Mouse (Mus musculus): Measurements from ENCODE around the gene Dock3. TPM values are rescaled to one million over a fixed set of nuclear protein-coding genes. Genes with fewer than 3 reads are reported as not detected.

Dock3 gene
- polyA plus RNA-seq, 1 experiment from 2014 or later: 0.77 TPM

- 89% methylated on average over 3 of the region's 3 CpGs for WGBS
Measured at GRCm38 (mm10) chr9:107254925-107255324, 23.2 kb upstream of the Dock3 start.

DNA sequence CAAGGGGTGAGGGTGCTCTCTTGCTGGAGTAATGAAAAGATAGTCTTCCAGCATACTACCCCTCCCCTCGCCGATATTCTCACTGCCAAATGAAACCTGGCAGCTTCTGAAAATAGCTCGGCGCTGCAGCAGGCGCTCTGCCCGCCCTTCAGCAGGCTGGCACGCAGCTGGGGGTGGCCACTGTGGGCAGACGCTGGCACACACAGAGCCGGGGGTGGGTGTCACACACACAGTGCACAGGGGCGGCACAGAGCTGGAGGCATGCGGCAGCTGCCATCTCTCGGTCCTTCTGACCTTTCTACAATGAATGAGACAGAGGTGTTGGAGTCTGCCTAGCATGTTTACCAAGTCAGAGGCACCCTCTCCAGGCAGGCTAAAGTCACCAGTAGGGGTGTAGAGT lies 22.8 kb upstream of the Dock3 start:
- Histone ChIP-seq H3K36me3 (no peaks in the 10 kb centered on the region), H3K4me2 (no peak overlapping the region), H3K9ac (no peak overlapping the region), H3K4me1 (0 out of 2 replicates have a peak, but pooled peaks cover 9% of the 10 kb centered on the region), H3K9me3 (no peaks in the 10 kb centered on the region), H3K4me3 (no peak overlapping the region), H3K27me3 (no peaks in the 10 kb centered on the region), H3K27ac (no peak overlapping the region)
- no peak for ATAC-seq (ENCODE audit: insufficient number of reproducible peaks, insufficient read depth, low FRiP score, low TSS enrichment, low read depth)
- WGBS: 80% methylated on average over 12 of the region's 12 CpGs

More at GRCm38 (mm10) chr9:107254925-107255324, 23.2 kb upstream of the Dock3 start:
- Histone ChIP-seq H3K4me3 (no peak overlapping the region), H3K27ac (no peak overlapping the region), H3K27me3 (no peaks in the 10 kb centered on the region), H3K9me3 (no peaks in the 10 kb centered on the region), H3K4me2 (no peak overlapping the region), H3K9ac (no peak overlapping the region), H3K4me1 (0 out of 2 replicates have a peak, but pooled peaks cover 9% of the 10 kb centered on the region), H3K36me3 (no peaks in the 10 kb centered on the region)
- no peak for ATAC-seq (ENCODE audit: insufficient number of reproducible peaks, insufficient read depth, low FRiP score, low TSS enrichment, low read depth)

DNA sequence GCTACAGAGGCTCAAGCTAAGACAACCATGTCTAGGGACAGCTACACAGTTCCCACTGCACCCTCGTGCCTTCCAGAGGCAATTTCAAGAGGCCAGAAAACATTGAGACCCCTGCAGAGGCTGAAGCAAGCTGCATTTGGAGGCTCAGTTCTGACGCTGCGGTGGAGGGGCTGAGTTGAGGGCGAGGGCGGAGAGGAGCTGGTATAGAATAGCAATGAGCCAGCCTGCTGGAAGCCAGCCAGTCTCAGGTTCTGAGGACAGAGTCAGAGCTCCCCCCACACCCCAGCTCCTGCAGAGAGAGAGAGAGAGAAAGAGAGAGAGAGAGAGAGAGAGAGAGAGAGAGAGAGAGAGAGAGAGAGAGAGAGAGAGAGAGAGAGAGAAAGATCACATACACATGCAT lies 20.5 kb upstream of the Dock3 start:
- H3K4me3 ChIP-seq: no peak overlapping the region
- H3K4me2 ChIP-seq: no peak overlapping the region
- no peak overlapping the region for H3K9ac ChIP-seq
- no peaks in the 10 kb centered on the region for H3K9me3 ChIP-seq
- no peak overlapping the region for H3K27ac ChIP-seq
- H3K36me3 ChIP-seq: no peaks in the 10 kb centered on the region
- WGBS: 18% methylated on average over 5 of the region's 5 CpGs
- ATAC-seq (ENCODE audit: insufficient number of reproducible peaks, insufficient read depth, low FRiP score, low TSS enrichment, low read depth): no peak
- no peaks in the 10 kb centered on the region for H3K27me3 ChIP-seq
- 0 out of 2 replicates have a peak, but pooled peaks cover 9% of the 10 kb centered on the region for H3K4me1 ChIP-seq

- Histone ChIP-seq H3K36me3 (no peaks in the 10 kb centered on the region), H3K4me1 (0 out of 2 replicates have a peak, but pooled peaks cover 9% of the 10 kb centered on the region), H3K9ac (no peak overlapping the region), H3K27me3 (no peaks in the 10 kb centered on the region), H3K27ac (no peak overlapping the region), H3K4me2 (no peak overlapping the region), H3K9me3 (no peaks in the 10 kb centered on the region), H3K4me3 (no peak overlapping the region)
- no peak for ATAC-seq (ENCODE audit: insufficient number of reproducible peaks, insufficient read depth, low FRiP score, low TSS enrichment, low read depth)
- 80% methylated on average over 14 of the region's 14 CpGs for WGBS
Measured at GRCm38 (mm10) chr9:107250416-107251337, 19.0 kb upstream of the Dock3 start.

DNA sequence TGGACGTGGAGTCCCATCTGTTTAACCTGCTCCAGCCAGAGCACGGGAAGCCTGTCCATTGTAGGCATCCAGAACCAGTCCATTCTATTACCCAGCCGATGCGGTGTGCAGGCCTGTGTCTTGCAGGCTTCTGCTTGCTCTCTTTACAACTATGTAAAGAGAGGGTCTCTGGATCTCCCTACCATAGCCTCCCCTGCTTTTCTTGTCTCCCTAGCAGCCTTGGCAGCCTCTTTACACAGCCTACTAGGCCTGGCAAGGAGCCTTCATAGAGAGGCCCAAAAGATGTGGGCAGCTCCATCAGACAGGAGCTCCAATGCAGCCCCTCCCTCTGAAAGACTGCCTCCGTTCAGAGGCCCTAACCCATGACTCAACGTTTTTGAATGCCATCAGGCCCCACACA lies 17.4 kb upstream of the Dock3 start:
- Histone ChIP-seq H3K36me3 (no peaks in the 10 kb centered on the region), H3K9ac (no peak overlapping the region), H3K9me3 (no peaks in the 10 kb centered on the region), H3K4me1 (0 out of 2 replicates have a peak, but pooled peaks cover 3% of the 10 kb centered on the region), H3K27me3 (no peaks in the 10 kb centered on the region), H3K4me3 (no peak overlapping the region), H3K27ac (no peak overlapping the region), H3K4me2 (no peak overlapping the region)
- 72% methylated on average over 6 of the region's 6 CpGs for WGBS
- ATAC-seq (ENCODE audit: insufficient number of reproducible peaks, insufficient read depth, low FRiP score, low TSS enrichment, low read depth): no peak

DNA sequence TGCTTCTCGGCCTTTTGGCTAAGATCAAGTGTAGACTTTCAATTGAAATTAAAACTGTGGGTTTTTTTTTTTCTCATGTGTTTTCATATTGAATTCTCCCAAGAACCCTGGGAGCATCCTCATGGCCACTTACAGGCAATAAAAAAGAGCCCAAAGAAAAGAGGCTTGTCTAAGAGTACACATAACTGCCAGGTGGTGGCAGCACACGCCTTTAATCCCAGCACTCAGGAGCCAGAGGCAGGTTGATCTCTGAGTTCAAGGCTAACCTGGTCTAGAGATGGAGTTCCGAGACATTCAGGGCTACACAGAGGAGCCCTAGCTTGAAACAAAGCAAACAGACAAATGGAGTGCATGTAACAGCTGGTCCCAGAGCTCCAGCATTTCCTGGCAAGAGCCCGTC lies 14.5 kb upstream of the Dock3 start:
- Histone ChIP-seq H3K4me1 (no peaks in the 10 kb centered on the region), H3K9ac (no peak overlapping the region), H3K4me2 (no peak overlapping the region), H3K9me3 (no peaks in the 10 kb centered on the region), H3K4me3 (no peak overlapping the region), H3K36me3 (no peaks in the 10 kb centered on the region), H3K27ac (no peak overlapping the region), H3K27me3 (no peaks in the 10 kb centered on the region)
- ATAC-seq (ENCODE audit: insufficient number of reproducible peaks, insufficient read depth, low FRiP score, low TSS enrichment, low read depth): no peak
- WGBS: 64% methylated on average over 4 of the region's 4 CpGs

DNA sequence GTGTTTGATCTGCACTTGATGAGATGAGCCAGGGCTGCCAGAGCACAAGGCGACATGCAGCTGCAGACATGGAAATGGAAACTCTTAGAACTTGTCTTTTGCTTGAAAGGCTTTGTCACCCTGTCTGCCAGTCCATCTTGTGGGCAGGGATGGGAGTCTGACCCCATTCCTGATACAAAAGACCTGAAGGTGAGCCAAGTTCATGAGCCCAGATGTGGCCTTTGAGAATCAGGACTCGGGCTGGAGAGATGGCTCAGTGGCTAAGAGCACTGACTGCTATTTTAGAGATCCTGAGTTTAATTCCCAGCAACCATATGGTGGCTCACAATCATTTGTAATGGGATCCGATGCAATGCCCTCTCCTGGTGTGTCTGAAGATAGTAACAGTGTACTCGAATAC lies 13.6 kb upstream of the Dock3 start:
- Histone ChIP-seq H3K4me1 (no peaks in the 10 kb centered on the region), H3K27ac (no peak overlapping the region), H3K4me2 (no peak overlapping the region), H3K9me3 (no peaks in the 10 kb centered on the region), H3K36me3 (no peaks in the 10 kb centered on the region), H3K9ac (no peak overlapping the region), H3K4me3 (no peak overlapping the region), H3K27me3 (no peaks in the 10 kb centered on the region)
- ATAC-seq (ENCODE audit: insufficient number of reproducible peaks, insufficient read depth, low FRiP score, low TSS enrichment, low read depth): no peak
- WGBS: 86% methylated on average over 4 of the region's 4 CpGs

DNA sequence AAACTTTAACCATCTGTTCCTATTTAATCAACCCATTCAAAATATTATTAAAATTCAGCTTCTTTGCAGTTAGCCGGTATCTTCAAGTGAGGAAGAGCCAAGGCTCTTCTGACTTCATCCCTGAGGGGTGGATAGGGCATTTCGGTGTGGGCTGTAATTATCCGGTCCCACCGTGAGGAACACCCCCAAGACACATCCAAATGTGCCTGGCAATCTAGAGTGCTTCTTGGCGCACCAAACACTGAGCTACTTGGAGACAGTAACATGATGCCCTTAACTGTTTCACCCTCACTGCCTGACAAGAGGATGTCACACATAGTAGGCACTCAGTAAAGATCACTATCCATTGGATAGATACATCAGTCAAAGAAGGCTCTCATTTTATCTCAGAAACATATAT lies 4.4 kb upstream of the Dock3 start:
- Histone ChIP-seq H3K36me3 (no peaks in the 10 kb centered on the region), H3K27me3 (peaks cover 77% of the 10 kb centered on the region), H3K27ac (no peak overlapping the region), H3K4me2 (no peak overlapping the region), H3K9me3 (no peaks in the 10 kb centered on the region), H3K4me1 (peaks cover 6% of the 10 kb centered on the region), H3K9ac (no peak overlapping the region), H3K4me3 (no peak overlapping the region)
- no peak for ATAC-seq (ENCODE audit: insufficient number of reproducible peaks, insufficient read depth, low FRiP score, low TSS enrichment, low read depth)
- WGBS: 61% methylated on average over 5 of the region's 5 CpGs

- Histone ChIP-seq H3K9me3 (no peaks in the 10 kb centered on the region), H3K4me1 (peaks cover 8% of the 10 kb centered on the region), H3K4me2 (no peak overlapping the region), H3K27me3 (peaks cover 83% of the 10 kb centered on the region), H3K27ac (no peak overlapping the region), H3K4me3 (no peak overlapping the region), H3K9ac (no peak overlapping the region), H3K36me3 (no peaks in the 10 kb centered on the region)
- ATAC-seq (ENCODE audit: insufficient number of reproducible peaks, insufficient read depth, low FRiP score, low TSS enrichment, low read depth): no peak
- 57% methylated on average over 5 of the region's 5 CpGs for WGBS
Measured at GRCm38 (mm10) chr9:107235261-107235660, 3.6 kb upstream of the Dock3 start.

- H3K27ac ChIP-seq: no peak overlapping the region
- H3K9me3 ChIP-seq: no peaks in the 10 kb centered on the region
- peaks cover 8% of the 10 kb centered on the region for H3K4me1 ChIP-seq
- peak overlapping the region; percentile 62; the same call in 1 of the 2 replicates for H3K9ac ChIP-seq
- WGBS: 28% methylated on average over 9 of the region's 9 CpGs
- peak overlapping the region; percentile 99 for H3K4me2 ChIP-seq
- no peaks in the 10 kb centered on the region for H3K36me3 ChIP-seq
- no peak for ATAC-seq (ENCODE audit: insufficient number of reproducible peaks, insufficient read depth, low FRiP score, low TSS enrichment, low read depth)
- H3K4me3 ChIP-seq: peak overlapping the region; percentile 59
- H3K27me3 ChIP-seq: peaks cover 92% of the 10 kb centered on the region
Measured at GRCm38 (mm10) chr9:107232140-107232539, 431 bp upstream of the Dock3 start.

- Histone ChIP-seq H3K27ac (no peak overlapping the region), H3K9ac (peak overlapping the region; percentile 62), H3K36me3 (no peaks in the 10 kb centered on the region), H3K4me2 (peak overlapping the region; percentile 99), H3K4me1 (peaks cover 8% of the 10 kb centered on the region), H3K4me3 (peak overlapping the region; percentile 59), H3K27me3 (peaks cover 92% of the 10 kb centered on the region), H3K9me3 (no peaks in the 10 kb centered on the region)
- ATAC-seq (ENCODE audit: insufficient number of reproducible peaks, insufficient read depth, low FRiP score, low TSS enrichment, low read depth): no peak
- 2% methylated on average over 37 of the region's 50 CpGs for WGBS
Measured at GRCm38 (mm10) chr9:107230991-107231538, 644 bp downstream of the Dock3 start.

- no peak overlapping the region for H3K27ac ChIP-seq
- no peaks in the 10 kb centered on the region for H3K9me3 ChIP-seq
- H3K27me3 ChIP-seq: peaks cover 38% of the 10 kb centered on the region
- H3K4me1 ChIP-seq: no peaks in the 10 kb centered on the region
- no peak overlapping the region for H3K4me2 ChIP-seq
- H3K9ac ChIP-seq: no peak overlapping the region
- ATAC-seq (ENCODE audit: insufficient number of reproducible peaks, insufficient read depth, low FRiP score, low TSS enrichment, low read depth): no peak
- no peaks in the 10 kb centered on the region for H3K36me3 ChIP-seq
- WGBS: 71% methylated on average over 1 of the region's 1 CpGs
- H3K4me3 ChIP-seq: no peak overlapping the region
Measured at GRCm38 (mm10) chr9:107224597-107224996, 7.1 kb downstream of the Dock3 start.
